Mouse (Mus musculus) heart, embryonic 14.5 days (tissue): Measurements from ENCODE around the gene Trnt1. TPM values are rescaled to one million over a fixed set of nuclear protein-coding genes. Genes with fewer than 3 reads are reported as not detected.

Source experiments
- ATAC-seq: fragments of 200-750 bp; cut with Nextera tagmentation; 2 replicates; pipeline ENCODE4 v1.8.0; 2017; ENCODE audit warnings: low read depth, moderate TSS enrichment; ENCODE audit not compliant: insufficient number of reproducible peaks, insufficient read depth, low FRiP score
- H3K27ac ChIP-seq, 2 experiments: fragments of 200-500 bp in 1 of 2; fragments of 300-500 bp in 1 of 2; sonication (generic) in 1 of 2; replicated peaks in 1 of 2; 2 replicates each; pipeline ENCODE4 v1.5.1; 2012 to 2014; ENCODE audit warnings: low read depth in 2 of 2, low read length in 2 of 2, control low read depth in 1 of 2, mild to moderate bottlenecking in 1 of 2, mixed read lengths in 1 of 2; ENCODE audit not compliant: control insufficient read depth in 1 of 2, insufficient read depth in 1 of 2
- H3K27me3 ChIP-seq: fragments of 300-500 bp; sonication (generic); 2 replicates; pipeline ENCODE4 v1.6.1; 2014; ENCODE audit warnings: mild to moderate bottlenecking, low read length, control low read depth; ENCODE audit not compliant: control insufficient read depth, insufficient read depth
- H3K36me3 ChIP-seq: fragments of 300-500 bp; sonication (generic); 2 replicates; pipeline ENCODE4 v1.6.1; 2014; ENCODE audit warnings: mild to moderate bottlenecking, control low read depth, low read length, mixed read lengths; ENCODE audit not compliant: control insufficient read depth, insufficient read depth
- H3K4me1 ChIP-seq, 2 experiments: fragments of 200-500 bp in 1 of 2; fragments of 300-500 bp in 1 of 2; sonication (generic) in 1 of 2; 2 replicates each; pipeline ENCODE4 v1.6.1; 2012 to 2014; ENCODE audit warnings: low read length in 2 of 2, control low read depth in 1 of 2, mixed read lengths in 1 of 2; ENCODE audit not compliant: control insufficient read depth in 2 of 2, insufficient read depth in 2 of 2
- H3K4me2 ChIP-seq: fragments of 300-500 bp; sonication (generic); 2 replicates; pipeline ENCODE4 v1.6.1; 2014; ENCODE audit warnings: mild to moderate bottlenecking, low read length
- H3K4me3 ChIP-seq, 2 experiments: fragments of 200-500 bp in 1 of 2; fragments of 300-500 bp in 1 of 2; sonication (generic) in 1 of 2; 2 replicates each; pipeline ENCODE4 v1.5.1; 2012 to 2014; ENCODE audit warnings: low read length in 2 of 2, mild to moderate bottlenecking in 2 of 2, control low read depth in 1 of 2, low read depth in 1 of 2, moderate library complexity in 1 of 2; ENCODE audit not compliant: control insufficient read depth in 1 of 2, insufficient read depth in 1 of 2
- H3K9ac ChIP-seq: fragments of 300-500 bp; sonication (generic); 2 replicates; pipeline ENCODE4 v1.6.1; 2014; ENCODE audit warnings: mild to moderate bottlenecking, low read length
- H3K9me3 ChIP-seq: fragments of 300-500 bp; sonication (generic); 2 replicates; pipeline ENCODE4 v1.6.1; 2016; ENCODE audit warnings: low read length, control low read depth; ENCODE audit not compliant: control insufficient read depth
- WGBS: fragments of 180-500 bp; shearing (Covaris S2); extraction: QIAGEN DNeasy Blood & Tissue Kit; methylation state at CpG from one replicate; pipeline ENCODE4 v1.1.7; 2014; 5-methylcytosine and 5-hydroxymethylcytosine counted together
- polyA plus RNA-seq: library from polyadenylated mRNA; unstranded; fragments of >200 nt; fragmentation: Nextera tagmentation; extraction: Ambion mirVana; gene quantifications from 2 replicates; pipeline ENCODE4 v1.2.1, GENCODE M21; 2014

The Trnt1 gene
- polyA plus RNA-seq, 1 experiment from 2014 or later, result 42.7 TPM

- Histone ChIP-seq H3K27me3 (no peaks in the 10 kb centered on the region), H3K36me3 (no peaks in the 10 kb centered on the region)
- WGBS, result 82% methylated on average over 1 of the region's 1 CpGs
Observed at GRCm38 (mm10) chr6:106740244-106740825, 28.6 kb upstream of the Trnt1 start.

GRCm38 (mm10) chr6:106743556-106744233, 25.2 kb upstream of the Trnt1 start:
- WGBS, result 73% methylated on average over 7 of the region's 7 CpGs
- ATAC-seq, result no peak
- Histone ChIP-seq H3K9ac (no peak overlapping the region), H3K27ac (no peak overlapping the region), H3K36me3 (no peaks in the 10 kb centered on the region), H3K4me1 (no peaks in the 10 kb centered on the region), H3K9me3 (no peaks in the 10 kb centered on the region), H3K27me3 (no peaks in the 10 kb centered on the region), H3K4me3 (no peak overlapping the region), H3K4me2 (no peak overlapping the region)

More at GRCm38 (mm10) chr6:106740244-106740825, 28.6 kb upstream of the Trnt1 start:
- no peak overlapping the region for H3K27ac ChIP-seq
- H3K9ac ChIP-seq, result no peak overlapping the region
- no peaks in the 10 kb centered on the region for H3K4me1 ChIP-seq
- no peaks in the 10 kb centered on the region for H3K9me3 ChIP-seq
- ATAC-seq, result no peak
- no peak overlapping the region for H3K4me2 ChIP-seq
- H3K4me3 ChIP-seq, result no peak overlapping the region

GRCm38 (mm10) chr6:106745673-106746394, 23.1 kb upstream of the Trnt1 start:
- Histone ChIP-seq H3K36me3 (no peaks in the 10 kb centered on the region), H3K4me3 (no peak overlapping the region), H3K9ac (no peak overlapping the region), H3K27me3 (no peaks in the 10 kb centered on the region), H3K4me1 (no peaks in the 10 kb centered on the region), H3K27ac (no peak overlapping the region), H3K4me2 (no peak overlapping the region), H3K9me3 (no peaks in the 10 kb centered on the region)
- 69% methylated on average over 7 of the region's 7 CpGs for WGBS
- ATAC-seq, result no peak

- no peak for ATAC-seq
- Histone ChIP-seq H3K4me1 (no peaks in the 10 kb centered on the region), H3K4me2 (no peak overlapping the region), H3K36me3 (no peaks in the 10 kb centered on the region), H3K27ac (no peak overlapping the region), H3K9me3 (no peaks in the 10 kb centered on the region), H3K9ac (no peak overlapping the region), H3K4me3 (no peak overlapping the region), H3K27me3 (no peaks in the 10 kb centered on the region)
- WGBS, result 87% methylated on average over 5 of the region's 5 CpGs
Observed at GRCm38 (mm10) chr6:106747251-106747650, 21.7 kb upstream of the Trnt1 start.

- H3K9me3 ChIP-seq, result no peaks in the 10 kb centered on the region
- H3K4me1 ChIP-seq, result no peaks in the 10 kb centered on the region
- H3K27me3 ChIP-seq, result no peaks in the 10 kb centered on the region
- H3K9ac ChIP-seq, result no peak overlapping the region
- H3K27ac ChIP-seq, result no peak overlapping the region
- no peak overlapping the region for H3K4me3 ChIP-seq
- no peak overlapping the region for H3K4me2 ChIP-seq
- ATAC-seq, result no peak
- WGBS, result 66% methylated on average over 3 of the region's 3 CpGs
- no peaks in the 10 kb centered on the region for H3K36me3 ChIP-seq
Observed at GRCm38 (mm10) chr6:106747804-106748203, 21.1 kb upstream of the Trnt1 start.

GRCm38 (mm10) chr6:106748887-106749388, 20.0 kb upstream of the Trnt1 start, which contains the start of gene Il5ra:
Gene Il5ra (minus strand): TSS chr6:106749037.
- Histone ChIP-seq H3K4me3 (no peak within 1 kb of the TSS), H3K27ac (no peak within 1 kb of the TSS), H3K4me2 (no peak within 1 kb of the TSS), H3K36me3 (no peaks in the 10 kb centered on the region), H3K27me3 (no peaks in the 10 kb centered on the region), H3K9ac (no peak within 1 kb of the TSS), H3K4me1 (no peaks in the 10 kb centered on the region), H3K9me3 (no peaks in the 10 kb centered on the region)
- no peak for ATAC-seq
- 52% methylated on average over 6 of the region's 6 CpGs for WGBS

- H3K27ac ChIP-seq, result no peak overlapping the region
- no peak overlapping the region for H3K9ac ChIP-seq
- H3K4me3 ChIP-seq, result no peak overlapping the region
- no peaks in the 10 kb centered on the region for H3K36me3 ChIP-seq
- WGBS, result 82% methylated on average over 7 of the region's 7 CpGs
- no peak for ATAC-seq
- no peaks in the 10 kb centered on the region for H3K4me1 ChIP-seq
- no peaks in the 10 kb centered on the region for H3K9me3 ChIP-seq
- no peaks in the 10 kb centered on the region for H3K27me3 ChIP-seq
- H3K4me2 ChIP-seq, result no peak overlapping the region
Observed at GRCm38 (mm10) chr6:106750291-106750690, 18.6 kb upstream of the Trnt1 start.
